Mouse (Mus musculus) neutrophil, adult 83 days (primary cell): ENCODE measurements around the gene Olfr285. TPM values are rescaled to one million over a fixed set of nuclear protein-coding genes. Genes with fewer than 3 reads are reported as not detected.

Experiments
- total RNA-seq, 2 experiments: library from RNA; stranded (reverse); gene quantifications; one replicate each; pipeline ENCODE4 v1.2.4; 2023

The Olfr285 gene
- not detected for total RNA-seq

DNA sequence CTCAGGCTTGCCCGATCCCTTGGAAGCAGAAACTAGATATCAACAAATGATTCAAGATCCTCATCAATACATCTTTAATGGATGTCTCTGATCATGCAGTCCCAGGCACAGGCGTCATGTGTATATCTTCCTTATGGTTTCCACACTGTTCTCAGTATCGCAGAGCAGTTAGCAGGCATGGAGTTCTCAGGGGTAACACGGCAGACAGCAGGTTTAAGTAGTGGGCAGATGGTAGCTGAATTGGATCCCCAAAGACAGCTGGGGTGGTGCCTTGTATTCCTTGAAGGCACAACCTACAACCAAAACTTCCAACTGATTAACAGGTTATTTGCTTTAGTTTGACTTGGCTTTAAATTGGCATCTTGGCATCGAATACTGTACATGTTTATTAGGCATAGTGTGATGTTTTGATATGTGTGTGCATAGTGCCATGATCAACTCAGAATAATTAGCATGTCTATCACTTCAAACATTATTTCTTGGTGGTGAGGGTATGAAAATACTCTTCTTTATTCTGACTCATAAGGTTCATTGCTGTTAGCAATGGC is at the start of gene Olfr285:
Gene Olfr285, minus strand, starts transcription at position 177 of the 548 bp plus-strand sequence.

DNA sequence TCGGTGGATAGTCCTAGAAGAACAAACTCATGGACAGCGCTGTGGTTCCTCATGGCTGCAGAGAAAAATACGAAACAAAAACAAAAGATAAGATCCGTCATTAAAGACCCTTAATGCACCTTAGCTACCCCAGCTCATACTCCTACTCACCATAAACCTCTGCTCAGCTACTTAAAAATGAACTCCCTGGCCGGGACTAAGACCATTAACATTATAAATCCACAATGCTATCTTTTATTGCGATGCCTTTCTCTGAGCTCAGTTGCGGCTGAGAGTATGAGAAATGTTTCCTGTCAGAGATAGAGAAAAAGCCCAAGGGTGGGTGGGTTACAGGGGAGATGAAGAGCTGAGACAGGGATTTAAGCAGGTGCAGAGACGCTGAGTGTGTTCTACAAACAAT is 23.7 kb upstream of the Olfr285 start, which contains the start of gene Olfr284:
Gene Olfr284, minus strand, starts transcription at position 101 of the 400 bp plus-strand sequence.

DNA sequence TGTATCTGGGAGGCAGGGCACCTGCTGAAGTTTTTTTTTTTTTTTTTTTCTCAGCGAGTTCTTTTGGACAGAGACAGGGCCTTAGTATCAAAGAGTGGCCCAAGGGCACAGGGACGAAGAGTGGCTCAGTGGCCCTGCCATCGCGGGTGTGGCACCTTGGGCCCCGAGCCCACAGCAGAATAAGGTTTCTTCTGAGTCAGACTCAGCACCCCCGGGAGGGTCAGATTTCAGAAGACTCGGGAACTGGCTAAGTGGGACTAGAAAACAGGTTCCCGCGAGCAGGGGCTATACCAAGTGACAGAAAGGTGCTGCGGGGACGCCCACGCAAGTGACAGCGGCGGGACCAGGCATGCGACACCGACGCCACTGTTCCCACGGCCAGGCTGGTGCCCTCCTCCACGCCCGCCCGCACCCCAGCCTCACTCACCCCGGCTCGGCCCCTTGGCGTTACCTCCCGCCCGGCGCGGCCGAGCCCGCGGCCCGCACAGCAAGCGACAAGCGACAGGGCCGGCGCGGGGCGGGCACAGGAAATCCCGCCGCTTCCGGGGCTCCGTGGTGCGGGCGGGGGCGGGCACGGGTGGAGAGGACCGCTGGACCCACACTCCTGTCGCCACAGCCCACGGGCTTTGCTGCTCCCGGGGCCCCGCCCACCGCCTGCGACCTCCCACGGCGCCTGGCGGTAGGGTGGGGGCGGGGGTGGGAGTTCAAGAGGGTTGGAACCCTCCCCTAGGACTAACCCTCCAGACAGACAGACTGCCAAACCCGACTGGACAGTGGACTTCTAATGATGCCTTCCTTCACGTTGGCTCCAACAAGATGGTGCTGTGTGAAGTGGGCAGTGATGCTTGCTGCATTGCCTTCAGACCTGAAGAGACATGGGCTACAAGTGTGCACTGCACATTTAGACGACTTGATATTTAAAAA is 21.3 kb downstream of the Olfr285 start, which contains the start of gene Zfp641:
Gene Zfp641, minus strand, starts transcription at position 534 of the 924 bp plus-strand sequence.

Other genes with a start within 250 kb of the Olfr285 start
- 10 to 100 TPM; 10.0 to 19.2 TPM for gene Pfkm, start 224.8 kb downstream of the Olfr285 start, total RNA-seq
- 10 to 100 TPM; 34.6 to 39.3 TPM for gene Senp1, start 223.6 kb downstream of the Olfr285 start, total RNA-seq
- 10 to 100 TPM; 18.1 to 20.2 TPM for gene Asb8, start 151.7 kb downstream of the Olfr285 start, total RNA-seq
- gene Ccdc184, start 150.2 kb downstream of the Olfr285 start, total RNA-seq = not detected
- not detected for gene Olfr288, start 121.8 kb downstream of the Olfr285 start, total RNA-seq
- gene Gm44579, start 96.4 kb downstream of the Olfr285 start, total RNA-seq = not detected
- not detected for gene Olfr287, start 96.3 kb downstream of the Olfr285 start, total RNA-seq
- gene Olfr286, start 82.9 kb downstream of the Olfr285 start, total RNA-seq = not detected
- not detected for gene H1fnt, start 60.1 kb downstream of the Olfr285 start, total RNA-seq
- not detected for gene Zfp641, start 21.2 kb downstream of the Olfr285 start, total RNA-seq
- not detected for gene Olfr284, start 23.6 kb upstream of the Olfr285 start, total RNA-seq
- not detected for gene Olfr283, start 63.6 kb upstream of the Olfr285 start, total RNA-seq
- gene Olfr282, start 113.9 kb upstream of the Olfr285 start, total RNA-seq = not detected
- not detected for gene Olfr281, start 135.2 kb upstream of the Olfr285 start, total RNA-seq
- gene OR5BS1P, start 152.5 kb upstream of the Olfr285 start, total RNA-seq = not detected
- not detected for gene Lalba, start 165.4 kb upstream of the Olfr285 start, total RNA-seq
- gene Olfr279, start 175.0 kb upstream of the Olfr285 start, total RNA-seq = not detected
- gene Kansl2, start 216.9 kb upstream of the Olfr285 start, total RNA-seq = 10 to 100 TPM; 28.0 to 29.7 TPM